Mouse (Mus musculus) C2C12 (cell line): Measurements from ENCODE around the gene Anp32e. TPM values are rescaled to one million over a fixed set of nuclear protein-coding genes. Genes with fewer than 3 reads are reported as not detected.
"Not testable (repeated sequence)": the region's sequence is repeated elsewhere in the genome, so short reads cannot be mapped to it uniquely, and the experiment has no call there.

Experiments
- H3K27me3 ChIP-seq: one replicate; pipeline ENCODE4 v1.6.1; 2011; ENCODE audit not compliant: control insufficient read depth, insufficient read depth, insufficient read length
- H3K36me3 ChIP-seq: one replicate; pipeline ENCODE4 v1.6.1; 2011; ENCODE audit not compliant: control insufficient read depth, insufficient read depth
- H3K4me3 ChIP-seq: one replicate; pipeline ENCODE4 v1.5.1; 2011; ENCODE audit warnings: mild to moderate bottlenecking, control low read depth; ENCODE audit not compliant: poor library complexity, insufficient read depth, severe bottlenecking
- H3K79me2 ChIP-seq: one replicate; pipeline ENCODE4 v1.6.1; 2011; ENCODE audit not compliant: control insufficient read depth, insufficient read depth
- H3K79me3 ChIP-seq: one replicate; pipeline ENCODE4 v1.6.1; 2011; ENCODE audit warnings: low read depth, control low read depth
- H3ac ChIP-seq: one replicate; pipeline ENCODE3; 2011; ENCODE audit warnings: low read depth; ENCODE audit not compliant: control insufficient read depth, insufficient read length
- CEBPB ChIP-seq: IDR thresholded peaks from one replicate; pipeline ENCODE4 v1.6.1; 2011; ENCODE audit warnings: low read depth, mild to moderate bottlenecking, control low read depth, moderate library complexity
- CTCF ChIP-seq: IDR thresholded peaks from one replicate; pipeline ENCODE4 v1.5.1; 2011; ENCODE audit not compliant: control insufficient read depth, insufficient read depth, insufficient read length
- FOSL1 ChIP-seq: IDR thresholded peaks from one replicate; pipeline ENCODE4 v1.8.0; 2011; ENCODE audit warnings: mild to moderate bottlenecking, low read length; ENCODE audit not compliant: poor library complexity, insufficient read depth, severe bottlenecking
- MAX ChIP-seq: IDR thresholded peaks from one replicate; pipeline ENCODE4 v1.6.1; 2011; ENCODE audit warnings: mild to moderate bottlenecking, control low read depth
- MYOD1 ChIP-seq: IDR thresholded peaks from one replicate; pipeline ENCODE4 v1.6.1; 2011; ENCODE audit warnings: low read depth; ENCODE audit not compliant: control insufficient read depth, insufficient read length
- MYOG ChIP-seq: IDR thresholded peaks from one replicate; pipeline ENCODE4 v1.6.1; 2011; ENCODE audit not compliant: control insufficient read depth, insufficient read length; ENCODE audit errors: extremely low read depth
- USF1 ChIP-seq: IDR thresholded peaks from one replicate; pipeline ENCODE4 v1.6.1; 2011; ENCODE audit warnings: low read depth, mild to moderate bottlenecking, control low read depth, moderate library complexity
- polyA plus RNA-seq: library from polyadenylated mRNA; unstranded; fragments of >200 nt; fragmentation: generic; extraction: Trizol; gene quantifications from one replicate; pipeline ENCODE4 v1.2.1, GENCODE M21; 2012; ENCODE audit warnings: missing spikeins

Gene Anp32e
- polyA plus RNA-seq, 1 experiment = 66.3 TPM

GRCm38 (mm10) chr3:95959807-95960206 is 30.8 kb downstream of the Anp32e start:
- Histone ChIP-seq H3K79me3 (no peaks in the 10 kb centered on the region), H3K36me3 (no peaks in the 10 kb centered on the region)
- TF ChIP-seq MAX = no peak
- no peak for TF ChIP-seq MYOD1
- no peak for TF ChIP-seq USF1
- TF ChIP-seq MYOG = no peak
- no peak for TF ChIP-seq FOSL1
- no peak for TF ChIP-seq CEBPB
- TF ChIP-seq CTCF = no peak

GRCm38 (mm10) chr3:95962182-95962581 is 33.1 kb downstream of the Anp32e start:
- not testable (repeated sequence) for H3ac ChIP-seq, H3K27me3 ChIP-seq, H3K36me3 ChIP-seq, H3K4me3 ChIP-seq, H3K79me2 ChIP-seq, H3K79me3 ChIP-seq

More at GRCm38 (mm10) chr3:95959807-95960206, 30.8 kb downstream of the Anp32e start:
- H3K79me2 ChIP-seq = no peaks in the 10 kb centered on the region
- H3ac ChIP-seq = no peak overlapping the region
- H3K27me3 ChIP-seq = no peaks in the 10 kb centered on the region
- H3K4me3 ChIP-seq = no peak overlapping the region

GRCm38 (mm10) chr3:95963230-95963629 is 34.2 kb downstream of the Anp32e start:
- TF ChIP-seq USF1 (no peak), MAX (no peak), CEBPB (no peak), MYOG (no peak), MYOD1 (no peak), FOSL1 (no peak), CTCF (no peak)
- Histone ChIP-seq H3K79me3 (no peaks in the 10 kb centered on the region), H3K4me3 (no peak overlapping the region), H3K27me3 (no peaks in the 10 kb centered on the region), H3K79me2 (no peaks in the 10 kb centered on the region), H3K36me3 (no peaks in the 10 kb centered on the region), H3ac (no peak overlapping the region)

GRCm38 (mm10) chr3:95963681-95964080 is 34.6 kb downstream of the Anp32e start:
- TF ChIP-seq MYOD1 = no peak
- no peak for TF ChIP-seq CEBPB
- TF ChIP-seq USF1 = no peak
- no peak for TF ChIP-seq MAX
- TF ChIP-seq CTCF = peak; percentile 9
- TF ChIP-seq FOSL1 = no peak
- TF ChIP-seq MYOG = no peak
- Histone ChIP-seq H3ac (no peak overlapping the region), H3K27me3 (no peaks in the 10 kb centered on the region)

GRCm38 (mm10) chr3:95965518-95966451 is 36.7 kb downstream of the Anp32e start:
- Histone ChIP-seq H3K36me3 (no peaks in the 10 kb centered on the region), H3K4me3 (no peak overlapping the region), H3K79me2 (no peaks in the 10 kb centered on the region), H3ac (peak overlapping the region; percentile 40), H3K27me3 (no peaks in the 10 kb centered on the region), H3K79me3 (no peaks in the 10 kb centered on the region)
- TF ChIP-seq MAX = no peak
- no peak for TF ChIP-seq MYOG
- no peak for TF ChIP-seq USF1
- no peak for TF ChIP-seq CEBPB
- TF ChIP-seq CTCF = no peak

More at GRCm38 (mm10) chr3:95963681-95964080, 34.6 kb downstream of the Anp32e start:
- Histone ChIP-seq H3K36me3 (no peaks in the 10 kb centered on the region), H3K79me2 (no peaks in the 10 kb centered on the region), H3K79me3 (no peaks in the 10 kb centered on the region), H3K4me3 (no peak overlapping the region)

GRCm38 (mm10) chr3:95969277-95969676 is 40.2 kb downstream of the Anp32e start:
- no peaks in the 10 kb centered on the region for H3K36me3 ChIP-seq
- no peak overlapping the region for H3K4me3 ChIP-seq
- no peaks in the 10 kb centered on the region for H3K27me3 ChIP-seq
- no peak overlapping the region for H3ac ChIP-seq
- H3K79me3 ChIP-seq = no peaks in the 10 kb centered on the region
- TF ChIP-seq MYOD1 = no peak
- no peak for TF ChIP-seq MYOG
- no peak for TF ChIP-seq CEBPB
- TF ChIP-seq USF1 = no peak
- no peak for TF ChIP-seq FOSL1
- no peaks in the 10 kb centered on the region for H3K79me2 ChIP-seq

- H3K79me3 ChIP-seq, H3K79me2 ChIP-seq, H3ac ChIP-seq, H3K27me3 ChIP-seq, H3K4me3 ChIP-seq, H3K36me3 ChIP-seq: not testable (repeated sequence)
These were observed 41.6 kb downstream of the Anp32e start for GRCm38 (mm10) chr3:95970661-95971060.
